Mouse (Mus musculus) kidney, postnatal 0 days (tissue): ENCODE data around the gene Bod1. TPM values are rescaled to one million over a fixed set of nuclear protein-coding genes. Genes with fewer than 3 reads are reported as not detected.

ENCODE experiments used
- ATAC-seq: fragments of 200-750 bp; cut with Nextera tagmentation; replicated peaks from 2 replicates; pipeline ENCODE4 v1.8.0; 2017; ENCODE audit warnings: low read depth, moderate number of reproducible peaks, moderate TSS enrichment, moderate library complexity; ENCODE audit not compliant: low FRiP score
- DNase-seq: peaks from one replicate; pipeline ENCODE4 v3.0.0-alpha.2; 2016; ENCODE audit warnings: low spot score
- H3K27ac ChIP-seq: fragments of 300-500 bp; sonication (generic); 2 replicates; pipeline ENCODE4 v1.5.1; 2014; ENCODE audit warnings: mild to moderate bottlenecking
- H3K27me3 ChIP-seq: fragments of 300-500 bp; sonication (generic); 2 replicates; pipeline ENCODE4 v1.6.1; 2014; ENCODE audit warnings: low read length, mixed read lengths; ENCODE audit not compliant: insufficient read depth
- H3K36me3 ChIP-seq: fragments of 300-500 bp; sonication (generic); 2 replicates; pipeline ENCODE4 v1.6.1; 2014; ENCODE audit warnings: low read length, mixed read lengths; ENCODE audit not compliant: insufficient read depth
- H3K4me1 ChIP-seq: fragments of 300-500 bp; sonication (generic); replicated peaks from 2 replicates; pipeline ENCODE4 v1.6.1; 2014; ENCODE audit warnings: antibody characterized with exemption, low read length, mixed read lengths; ENCODE audit not compliant: insufficient read depth
- H3K4me2 ChIP-seq: fragments of 300-500 bp; sonication (generic); 2 replicates; pipeline ENCODE4 v1.6.1; 2014; ENCODE audit warnings: mild to moderate bottlenecking, low read length, moderate library complexity, mixed read lengths
- H3K4me3 ChIP-seq: fragments of 300-500 bp; sonication (generic); replicated peaks from 2 replicates; pipeline ENCODE4 v1.5.1; 2014; ENCODE audit warnings: low read depth, low read length
- H3K9ac ChIP-seq: fragments of 300-500 bp; sonication (generic); 2 replicates; pipeline ENCODE4 v1.6.1; 2014; ENCODE audit warnings: low read depth, low read length
- H3K9me3 ChIP-seq: fragments of 300-500 bp; sonication (generic); replicated peaks from 2 replicates; pipeline ENCODE4 v1.6.1; 2016; ENCODE audit warnings: low read length, inconsistent platforms, mixed read lengths
- CTCF ChIP-seq: IDR thresholded peaks from 2 replicates; pipeline ENCODE4 v1.5.1; 2016; ENCODE audit warnings: antibody characterized with exemption, low read depth, mild to moderate bottlenecking, moderate library complexity
- WGBS: fragments of 180-500 bp; shearing (Covaris S2); extraction: QIAGEN DNeasy Blood & Tissue Kit; methylation state at CpG from one replicate; pipeline ENCODE4 v1.1.7; 2014; 5-methylcytosine and 5-hydroxymethylcytosine counted together
- polyA plus RNA-seq: library from polyadenylated mRNA; unstranded; fragments of >200 nt; fragmentation: Nextera tagmentation; extraction: Ambion mirVana; gene quantifications from 2 replicates; pipeline ENCODE4 v1.2.1, GENCODE M21; 2015

Bod1 gene
- polyA plus RNA-seq, 1 experiment from 2014 or later: 102 TPM

- 12% methylated on average over 9 of the region's 9 CpGs for WGBS
- no peak for TF ChIP-seq CTCF
Measured at GRCm38 (mm10) chr11:31672170-31672563, 482 bp upstream of the Bod1 start.

GRCm38 (mm10) chr11:31670468-31670921 lies 1.2 kb downstream of the Bod1 start:
- Histone ChIP-seq H3K36me3 (peaks cover 27% of the 10 kb centered on the region), H3K9me3 (no peaks in the 10 kb centered on the region), H3K9ac (no peak overlapping the region), H3K4me2 (peak overlapping the region; percentile 69), H3K4me3 (0 out of 2 replicates have a peak overlapping the region, but pooled peaks have one; percentile 18), H3K27ac (peak overlapping the region; percentile 68; the same call in 1 of the 2 replicates), H3K27me3 (no peaks in the 10 kb centered on the region), H3K4me1 (peaks cover 9% of the 10 kb centered on the region)
- ATAC-seq (peak; percentile 25), DNase-seq (peak; percentile 34)
- TF ChIP-seq CTCF: no peak
- WGBS: 52% methylated on average over 5 of the region's 5 CpGs

More at GRCm38 (mm10) chr11:31672170-31672563, 482 bp upstream of the Bod1 start:
- DNase-seq (no peak), ATAC-seq (no peak)
- peak overlapping the region; percentile 54 for H3K4me2 ChIP-seq
- no peaks in the 10 kb centered on the region for H3K9me3 ChIP-seq
- H3K9ac ChIP-seq: peak overlapping the region; percentile 98
- peaks cover 9% of the 10 kb centered on the region for H3K4me1 ChIP-seq
- H3K27ac ChIP-seq: no peak overlapping the region
- H3K36me3 ChIP-seq: peaks cover 13% of the 10 kb centered on the region
- H3K27me3 ChIP-seq: no peaks in the 10 kb centered on the region
- peak overlapping the region; percentile 98 for H3K4me3 ChIP-seq

- peak; percentile 32; the same call in 1 of the 2 replicates for TF ChIP-seq CTCF
- H3K4me2 ChIP-seq: no peak overlapping the region
- peaks cover 39% of the 10 kb centered on the region for H3K36me3 ChIP-seq
- H3K4me1 ChIP-seq: peaks cover 9% of the 10 kb centered on the region
- H3K9me3 ChIP-seq: no peaks in the 10 kb centered on the region
- no peak overlapping the region for H3K4me3 ChIP-seq
- whole genome bisulfite sequencing: 94% methylated on average over 9 of the region's 9 CpGs
- no peak overlapping the region for H3K9ac ChIP-seq
- no peak overlapping the region for H3K27ac ChIP-seq
- ATAC-seq (no peak), DNase-seq (no peak)
- H3K27me3 ChIP-seq: no peaks in the 10 kb centered on the region
Measured at GRCm38 (mm10) chr11:31669172-31669869, 2.4 kb downstream of the Bod1 start.

GRCm38 (mm10) chr11:31664186-31664585 lies 7.5 kb downstream of the Bod1 start:
- 79% methylated on average over 2 of the region's 2 CpGs for WGBS
- ATAC-seq: no peak
- no peak for TF ChIP-seq CTCF

GRCm38 (mm10) chr11:31663501-31663900 lies 8.2 kb downstream of the Bod1 start:
- H3K9ac ChIP-seq: no peak overlapping the region
- no peaks in the 10 kb centered on the region for H3K27me3 ChIP-seq
- no peaks in the 10 kb centered on the region for H3K9me3 ChIP-seq
- H3K27ac ChIP-seq: no peak overlapping the region
- H3K36me3 ChIP-seq: peaks cover 44% of the 10 kb centered on the region
- H3K4me3 ChIP-seq: no peak overlapping the region
- H3K4me1 ChIP-seq: no peaks in the 10 kb centered on the region
- no peak for TF ChIP-seq CTCF
- no peak for DNase-seq
- no peak for ATAC-seq
- WGBS: 86% methylated on average over 4 of the region's 4 CpGs
- no peak overlapping the region for H3K4me2 ChIP-seq

More at GRCm38 (mm10) chr11:31664186-31664585, 7.5 kb downstream of the Bod1 start:
- Histone ChIP-seq H3K27ac (no peak overlapping the region), H3K4me1 (no peaks in the 10 kb centered on the region), H3K4me2 (no peak overlapping the region), H3K9ac (no peak overlapping the region), H3K27me3 (no peaks in the 10 kb centered on the region), H3K36me3 (peaks cover 51% of the 10 kb centered on the region), H3K4me3 (no peak overlapping the region), H3K9me3 (no peaks in the 10 kb centered on the region)
- DNase-seq: no peak

GRCm38 (mm10) chr11:31662872-31663446 lies 8.7 kb downstream of the Bod1 start:
- Histone ChIP-seq H3K27ac (no peak overlapping the region), H3K27me3 (no peaks in the 10 kb centered on the region), H3K9ac (no peak overlapping the region), H3K36me3 (peaks cover 42% of the 10 kb centered on the region), H3K9me3 (no peaks in the 10 kb centered on the region), H3K4me1 (no peaks in the 10 kb centered on the region), H3K4me3 (no peak overlapping the region), H3K4me2 (no peak overlapping the region)
- DNase-seq: no peak
- no peak for TF ChIP-seq CTCF
- WGBS: 75% methylated on average over 5 of the region's 5 CpGs
- no peak; the same call in 1 of the 2 replicates for ATAC-seq
